Mouse (Mus musculus) heart, adult 2 months (tissue): ENCODE measurements at regions not wholly inside any gene's neighbourhood (a gene's known extent, or its start where the extent isn't known, plus 50 kb on each side); places are given as distances from the start of the nearest gene placed in this dataset.

Source experiments
- DNase-seq, 2 experiments: peaks; one replicate each; pipeline ENCODE4 v3.0.0; 2021
- H3K27ac ChIP-seq: fragments of 200-600 bp; 2 replicates; pipeline ENCODE4 v1.8.1; 2022
- H3K27me3 ChIP-seq: fragments of 200-500 bp; 2 replicates; pipeline ENCODE4 v1.6.1; 2012; ENCODE audit warnings: mild to moderate bottlenecking, low read length, inconsistent platforms, mixed read lengths; ENCODE audit not compliant: control insufficient read depth, insufficient read depth
- H3K36me3 ChIP-seq: fragments of 200-500 bp; 2 replicates; pipeline ENCODE4 v1.6.1; 2012; ENCODE audit warnings: low read length, inconsistent platforms; ENCODE audit not compliant: control insufficient read depth, insufficient read depth
- H3K4me1 ChIP-seq: fragments of 200-500 bp; 2 replicates; pipeline ENCODE4 v1.6.1; 2011; ENCODE audit warnings: low read length; ENCODE audit not compliant: control insufficient read depth, insufficient read depth
- H3K4me3 ChIP-seq: fragments of 200-600 bp; 2 replicates; pipeline ENCODE4 v1.8.1; 2022
- H3K79me2 ChIP-seq: fragments of 200-500 bp; replicated peaks from 2 replicates; pipeline ENCODE4 v1.6.1; 2012; ENCODE audit warnings: mild to moderate bottlenecking, inconsistent platforms, low read length, moderate library complexity, mixed read lengths; ENCODE audit not compliant: control insufficient read depth, insufficient read depth
- H3K9ac ChIP-seq: fragments of 200-500 bp; 2 replicates; pipeline ENCODE4 v1.6.1; 2012; ENCODE audit warnings: low read depth, mild to moderate bottlenecking, control low read depth, inconsistent platforms, low read length, mixed read lengths
- CTCF ChIP-seq: fragments of 200-600 bp; IDR thresholded peaks from 2 replicates; pipeline ENCODE4 v1.8.1; 2022; ENCODE audit warnings: antibody characterized with exemption, mild to moderate bottlenecking, moderate library complexity
- EP300 ChIP-seq: fragments of 200-500 bp; IDR thresholded peaks from 2 replicates; pipeline ENCODE4 v1.6.1; 2011; ENCODE audit warnings: low read depth, low read length, control low read depth; ENCODE audit not compliant: insufficient read depth
- POLR2A ChIP-seq: fragments of 200-500 bp; IDR thresholded peaks from 2 replicates; pipeline ENCODE4 v1.6.1; 2011; ENCODE audit warnings: mild to moderate bottlenecking, low read depth, low read length, control low read depth; ENCODE audit not compliant: insufficient read depth
- WGBS: fragments of 180-500 bp; shearing (Covaris S2); methylation state at CpG from one replicate; pipeline ENCODE4 v1.1.7; 2018; 5-methylcytosine and 5-hydroxymethylcytosine counted together
- intact Hi-C: fragments of 180-260 bp; cut with DNase I; formaldehyde crosslinking; loops from one replicate; pipeline ENCODE4 v1.15.1; 2025

DNA sequence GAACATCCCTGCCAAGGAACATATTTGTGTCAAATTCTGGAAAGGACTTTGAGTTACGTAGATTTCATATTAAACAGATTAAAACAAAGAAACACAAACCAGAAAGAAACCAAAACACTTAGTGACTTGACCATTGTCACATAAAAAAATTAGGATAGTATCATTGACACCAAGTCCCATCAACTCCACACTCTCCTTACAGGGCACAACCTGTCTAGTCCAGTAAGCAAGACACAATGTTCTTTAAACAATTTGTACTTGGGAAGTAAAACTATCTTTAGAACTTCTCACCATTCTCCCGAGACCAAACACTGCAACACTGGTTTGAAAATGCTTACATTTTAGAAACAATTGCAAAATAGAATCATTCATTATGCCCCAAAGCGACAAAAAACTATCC is 277.7 kb downstream of the Ostf1 start:
- no peak overlapping the region for H3K27ac ChIP-seq
- no peaks in the 10 kb centered on the region for H3K79me2 ChIP-seq
- WGBS = 77% methylated on average over 3 of the region's 3 CpGs
- no peaks in the 10 kb centered on the region for H3K36me3 ChIP-seq
- no peaks in the 10 kb centered on the region for H3K4me1 ChIP-seq
- H3K4me3 ChIP-seq = no peak overlapping the region
- H3K9ac ChIP-seq = no peak overlapping the region
- TF ChIP-seq CTCF = no peak
- no peak for TF ChIP-seq EP300
- no peak for TF ChIP-seq POLR2A
- no peak for DNase-seq
- no peaks in the 10 kb centered on the region for H3K27me3 ChIP-seq
- intact Hi-C loops = no loop called here

DNA sequence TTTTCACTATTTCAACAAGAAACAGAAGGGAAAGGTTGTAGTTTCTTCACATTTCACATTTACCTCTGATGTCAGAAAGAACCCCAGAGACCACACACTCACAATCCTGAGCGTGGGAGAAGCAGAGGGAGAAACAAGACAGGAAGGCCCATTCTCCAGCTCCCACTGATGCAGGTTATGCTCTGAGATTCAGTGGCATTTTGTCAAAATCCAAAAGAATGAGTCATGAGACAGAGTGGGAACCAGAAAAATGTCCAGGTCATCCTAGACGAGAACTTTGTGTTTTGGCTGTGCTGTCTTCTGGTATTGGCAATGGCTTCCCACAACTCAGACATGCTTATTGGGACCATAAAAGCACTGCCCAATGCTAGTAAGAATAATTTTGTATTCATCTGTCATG is 285.9 kb downstream of the Ostf1 start:
- intact Hi-C loops = no loop called here
- no peak overlapping the region for H3K4me3 ChIP-seq
- DNase-seq = no peak
- H3K4me1 ChIP-seq = no peaks in the 10 kb centered on the region; the same call in 1 of the 2 replicates
- TF ChIP-seq POLR2A (no peak), CTCF (no peak), EP300 (no peak)
- H3K36me3 ChIP-seq = no peaks in the 10 kb centered on the region
- no peak overlapping the region for H3K27ac ChIP-seq
- WGBS = 43% methylated on average over 2 of the region's 2 CpGs
- H3K27me3 ChIP-seq = no peaks in the 10 kb centered on the region
- H3K9ac ChIP-seq = no peak overlapping the region
- H3K79me2 ChIP-seq = no peaks in the 10 kb centered on the region

DNA sequence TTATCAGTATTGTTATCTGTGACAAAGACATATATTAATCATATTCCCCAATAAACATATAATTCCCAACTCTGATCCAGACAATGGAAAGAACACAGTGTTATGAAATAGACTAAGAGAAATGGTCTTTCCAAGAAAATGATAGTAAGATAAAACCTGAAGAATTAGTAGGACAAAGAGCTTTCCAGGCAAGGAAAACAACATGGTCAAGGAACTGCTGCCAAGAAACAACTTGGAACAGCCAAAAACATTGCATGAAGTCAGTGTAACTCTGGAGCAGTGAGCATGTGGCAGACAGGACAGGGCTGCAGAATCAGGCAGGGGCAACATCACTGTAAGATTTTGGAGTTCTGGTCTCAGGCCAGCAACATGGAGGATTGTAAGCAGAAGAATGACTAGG is 288.0 kb downstream of the Ostf1 start:
- H3K4me1 ChIP-seq = no peaks in the 10 kb centered on the region; the same call in 1 of the 2 replicates
- TF ChIP-seq CTCF (no peak), EP300 (no peak), POLR2A (no peak)
- peak in 1 of 2 experiments; percentile 14 for DNase-seq

DNA sequence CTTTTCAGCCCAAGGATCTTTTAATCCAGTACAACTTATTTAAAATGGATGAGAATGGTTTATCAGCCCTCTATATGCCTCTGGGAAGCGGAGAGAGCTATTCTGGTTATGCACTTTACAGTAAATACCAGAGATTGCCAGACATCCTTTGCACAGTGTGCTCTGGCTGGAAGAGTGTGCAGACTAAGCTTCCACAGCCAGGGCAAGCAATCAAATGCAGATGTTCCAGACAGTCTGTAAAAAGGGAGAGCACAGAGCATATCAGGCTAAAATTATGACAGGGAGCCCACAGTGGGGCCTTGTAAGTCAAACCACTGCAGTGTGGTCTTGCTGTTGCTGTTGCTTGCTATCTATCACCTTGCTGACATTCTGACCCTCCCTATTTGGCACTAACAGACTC is 288.6 kb downstream of the Ostf1 start:
- no peak overlapping the region for H3K4me3 ChIP-seq
- TF ChIP-seq POLR2A = no peak
- no peaks in the 10 kb centered on the region for H3K36me3 ChIP-seq
- H3K79me2 ChIP-seq = no peaks in the 10 kb centered on the region
- intact Hi-C loops = no loop called here
- no peaks in the 10 kb centered on the region for H3K27me3 ChIP-seq
- DNase-seq = no peak
- H3K4me1 ChIP-seq = no peaks in the 10 kb centered on the region; the same call in 1 of the 2 replicates
- no peak overlapping the region for H3K9ac ChIP-seq
- WGBS = 47% methylated on average over 1 of the region's 1 CpGs
- H3K27ac ChIP-seq = no peak overlapping the region

More for the DNA sequence above, 288.0 kb downstream of the Ostf1 start:
- no peaks in the 10 kb centered on the region for H3K79me2 ChIP-seq
- H3K4me3 ChIP-seq = no peak overlapping the region
- no peaks in the 10 kb centered on the region for H3K27me3 ChIP-seq
- H3K9ac ChIP-seq = no peak overlapping the region
- intact Hi-C loops = no loop called here
- H3K36me3 ChIP-seq = no peaks in the 10 kb centered on the region
- H3K27ac ChIP-seq = no peak overlapping the region

DNA sequence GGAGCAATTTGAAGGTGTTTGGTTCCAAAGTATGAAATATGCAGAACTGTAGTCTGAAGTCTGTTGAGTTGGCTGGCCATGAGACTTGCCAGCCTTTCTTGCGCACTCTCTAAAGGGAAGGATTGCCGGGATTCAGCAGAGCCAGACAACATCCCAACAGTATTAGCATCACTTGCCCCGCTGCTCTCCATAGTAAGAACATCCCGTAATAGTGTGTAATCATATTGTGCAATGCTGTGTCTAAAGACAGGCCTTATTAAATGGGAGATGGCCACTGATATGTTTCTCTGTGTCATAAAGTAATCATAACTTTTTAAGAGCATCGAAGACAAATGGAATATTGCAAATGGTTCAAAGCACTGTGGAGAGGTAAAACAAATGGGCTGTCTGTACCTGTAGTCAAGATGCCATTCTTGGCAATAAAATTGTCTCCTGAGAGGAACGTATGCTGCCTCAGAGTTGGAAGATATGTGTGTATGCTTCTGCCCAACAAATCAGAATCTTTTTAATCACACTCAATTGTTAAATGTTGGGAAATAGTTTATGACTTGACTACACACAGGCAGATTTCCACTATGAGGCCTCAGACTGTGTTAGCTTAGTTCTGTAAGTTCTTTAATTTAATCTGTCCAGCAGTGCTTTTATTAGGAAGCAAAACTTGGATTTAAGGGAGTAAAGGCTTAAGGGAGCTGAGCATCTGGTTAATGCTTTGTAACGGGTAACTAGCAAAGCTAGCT is 293.6 kb downstream of the Ostf1 start:
- Histone ChIP-seq H3K36me3 (no peaks in the 10 kb centered on the region), H3K9ac (no peak overlapping the region), H3K27ac (no peak overlapping the region), H3K79me2 (no peaks in the 10 kb centered on the region), H3K4me3 (no peak overlapping the region), H3K27me3 (no peaks in the 10 kb centered on the region), H3K4me1 (no peaks in the 10 kb centered on the region; the same call in 1 of the 2 replicates)
- intact Hi-C loops = no loop called here
- no peak for DNase-seq
- no peak for TF ChIP-seq POLR2A
- TF ChIP-seq EP300 = no peak
- no peak for TF ChIP-seq CTCF
- 93% methylated on average over 7 of the region's 7 CpGs for WGBS

DNA sequence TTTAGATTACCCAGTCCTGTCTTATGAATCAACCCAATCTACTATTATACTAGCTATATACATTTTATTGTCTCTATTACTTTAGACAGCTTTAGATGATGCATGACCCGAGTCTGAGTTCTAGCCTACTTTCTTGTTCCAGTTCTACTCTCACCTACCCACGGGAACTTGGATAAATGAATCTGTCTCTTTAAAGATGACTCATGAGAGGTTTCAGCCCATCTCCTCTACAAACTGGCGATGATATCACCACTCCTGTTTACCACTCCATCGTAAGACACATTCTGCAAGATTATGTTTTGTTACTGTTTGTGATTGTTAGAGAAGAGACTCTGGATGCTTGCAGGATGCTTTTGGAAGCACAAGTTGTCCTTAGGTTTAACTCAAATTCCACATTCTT is 295.0 kb downstream of the Ostf1 start:
- no peak overlapping the region for H3K4me3 ChIP-seq
- H3K79me2 ChIP-seq = no peaks in the 10 kb centered on the region
- H3K27ac ChIP-seq = no peak overlapping the region
- intact Hi-C loops = no loop called here
- no peak for TF ChIP-seq EP300
- no peak for TF ChIP-seq CTCF
- no peak for TF ChIP-seq POLR2A
- no peaks in the 10 kb centered on the region for H3K36me3 ChIP-seq
- 59% methylated on average over 4 of the region's 4 CpGs for WGBS
- no peak overlapping the region for H3K9ac ChIP-seq
- H3K4me1 ChIP-seq = no peaks in the 10 kb centered on the region; the same call in 1 of the 2 replicates
- no peak for DNase-seq
- H3K27me3 ChIP-seq = no peaks in the 10 kb centered on the region
